Mouse (Mus musculus) thymus, postnatal 4 days (tissue): ENCODE measurements at regions not wholly inside any gene's neighbourhood (a gene's known extent, or its start where the extent isn't known, plus 50 kb on each side); places are given as distances from the start of the nearest gene placed in this dataset.

Experiments
- DNase-seq: peaks from one replicate; pipeline ENCODE4 v3.0.0; 2021

DNA sequence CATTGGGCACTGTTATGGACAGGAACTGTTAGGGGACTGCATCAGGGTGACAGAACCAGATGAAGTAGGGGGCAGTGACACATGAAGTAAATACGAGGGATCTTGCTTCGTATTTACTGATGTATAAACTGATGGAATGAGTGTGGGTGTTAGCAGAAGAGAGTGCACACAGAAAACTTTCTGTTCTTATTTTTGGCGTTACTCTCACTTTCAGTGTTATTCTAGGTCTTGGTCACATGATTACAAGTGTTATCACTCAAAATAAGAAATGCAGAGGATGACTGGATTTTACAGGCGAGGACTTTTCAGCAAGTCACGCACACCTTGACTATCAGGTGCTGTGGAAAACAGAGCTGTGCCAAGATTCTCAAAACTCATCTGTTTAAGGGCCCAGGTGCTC lies 185.6 kb upstream of the Arhgap24 start:
- DNase-seq, result no peak

- no peak for DNase-seq
These were observed 174.9 kb upstream of the Arhgap24 start for GRCm38 (mm10) chr5:102306309-102306708.

- no peak for DNase-seq
These were observed 174.5 kb upstream of the Arhgap24 start for GRCm38 (mm10) chr5:102306718-102307117.

DNA sequence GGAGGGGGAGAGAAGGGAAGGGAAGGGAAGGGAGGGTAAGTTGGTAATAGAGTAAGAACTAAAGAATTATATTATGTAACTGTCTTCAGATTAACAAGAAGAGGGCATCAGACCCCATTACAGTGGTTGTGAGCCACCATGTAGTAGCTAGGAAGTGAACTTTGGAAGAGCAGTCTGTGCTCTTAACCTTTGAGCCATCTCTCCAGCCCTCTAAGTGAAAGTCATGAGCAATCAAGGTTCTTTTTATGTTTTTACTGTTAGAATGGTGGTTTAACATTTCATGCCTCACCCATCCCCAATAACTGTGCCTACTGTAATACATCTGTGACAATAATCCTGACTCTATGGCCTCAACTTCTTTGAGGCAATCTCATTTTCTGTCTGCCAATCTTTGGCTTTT lies 169.6 kb upstream of the Arhgap24 start:
- DNase-seq, result no peak

DNA sequence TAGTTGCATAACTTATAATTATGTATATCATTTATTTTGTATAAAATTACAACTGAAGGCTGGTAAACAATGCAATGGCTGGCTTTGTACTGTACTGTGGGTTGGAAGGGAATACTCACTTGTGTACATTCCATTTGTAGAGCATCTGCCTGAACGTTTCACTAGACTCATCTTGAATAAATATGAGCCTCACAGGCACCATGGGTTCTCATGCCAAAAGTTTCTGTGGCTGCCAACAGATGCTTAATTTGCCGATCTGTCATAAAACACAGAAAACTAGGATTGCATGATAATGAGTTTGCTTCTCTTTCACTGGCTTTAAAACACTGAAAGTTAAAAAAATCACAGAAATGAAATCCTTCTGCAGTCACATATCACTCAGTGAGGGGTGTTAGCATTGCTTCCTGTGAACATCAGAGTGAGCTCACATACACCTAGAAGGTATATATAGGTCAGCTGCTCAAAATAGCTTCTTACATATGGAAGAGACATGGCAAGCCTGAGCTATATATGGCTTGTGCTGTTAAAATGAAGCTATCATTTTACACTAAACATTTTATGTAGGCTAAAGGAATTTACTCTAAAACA lies 152.9 kb upstream of the Arhgap24 start:
- no peak for DNase-seq

GRCm38 (mm10) chr5:102333894-102334293 lies 147.3 kb upstream of the Arhgap24 start:
- no peak for DNase-seq

- no peak for DNase-seq
These were observed 146.6 kb upstream of the Arhgap24 start for GRCm38 (mm10) chr5:102334442-102335197.

DNA sequence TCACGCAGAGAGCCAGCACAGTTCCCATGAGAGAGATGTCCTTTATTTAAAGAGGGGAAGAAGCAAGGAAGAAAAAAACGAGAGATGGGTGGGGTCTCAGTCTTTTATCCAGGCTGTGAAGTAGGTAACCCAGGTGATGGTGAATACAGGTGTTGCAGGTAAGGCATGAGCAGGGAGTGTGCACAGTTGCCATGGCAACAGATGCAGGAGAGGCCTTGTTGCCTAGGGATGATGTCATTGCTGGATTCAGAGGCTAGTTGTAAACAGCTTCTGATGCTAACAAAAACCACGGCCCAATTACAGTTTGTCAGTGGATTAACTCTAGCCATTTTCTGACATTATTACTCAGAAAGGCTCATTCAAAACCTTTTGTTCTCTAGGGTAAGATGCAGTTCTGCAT lies 114.7 kb upstream of the Arhgap24 start:
- no peak for DNase-seq

DNA sequence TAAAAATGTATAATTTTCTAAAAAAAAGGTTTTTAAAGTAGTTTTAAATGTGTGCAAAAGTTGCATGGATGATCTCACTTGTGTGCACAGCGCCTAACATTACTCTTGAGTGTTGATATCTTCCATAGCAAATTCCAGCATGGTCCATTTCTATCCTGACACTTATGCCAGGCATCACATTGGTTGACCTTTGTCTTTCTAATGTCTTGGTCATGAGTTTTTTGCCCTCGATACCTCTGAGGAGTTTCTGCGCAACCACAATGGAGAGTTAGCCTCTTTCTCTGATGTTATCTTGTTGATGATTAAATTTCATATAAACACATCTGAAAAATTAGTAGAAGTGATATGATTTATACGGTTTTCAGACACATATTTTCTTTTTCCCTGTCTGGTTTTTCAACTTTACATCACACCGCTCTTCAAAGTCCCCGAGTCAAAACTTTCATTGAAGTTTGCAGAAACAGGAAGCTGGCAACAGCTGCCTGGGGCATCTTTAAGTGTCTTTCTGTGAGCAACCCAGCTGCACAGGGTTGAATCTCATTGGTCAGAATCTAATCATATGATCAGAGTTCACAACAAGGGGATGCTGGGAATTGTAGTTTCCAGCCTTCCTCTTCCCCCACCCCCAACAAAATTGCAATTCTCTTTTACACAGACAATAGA lies 107.8 kb upstream of the Arhgap24 start:
- peak; percentile 39 for DNase-seq

GRCm38 (mm10) chr5:102373972-102374755 lies 107.0 kb upstream of the Arhgap24 start:
- peak; percentile 7 for DNase-seq

GRCm38 (mm10) chr5:102375339-102375738 lies 105.9 kb upstream of the Arhgap24 start:
- DNase-seq, result no peak

- no peak for DNase-seq
These were observed 87.2 kb upstream of the Arhgap24 start for GRCm38 (mm10) chr5:102393941-102394340.

DNA sequence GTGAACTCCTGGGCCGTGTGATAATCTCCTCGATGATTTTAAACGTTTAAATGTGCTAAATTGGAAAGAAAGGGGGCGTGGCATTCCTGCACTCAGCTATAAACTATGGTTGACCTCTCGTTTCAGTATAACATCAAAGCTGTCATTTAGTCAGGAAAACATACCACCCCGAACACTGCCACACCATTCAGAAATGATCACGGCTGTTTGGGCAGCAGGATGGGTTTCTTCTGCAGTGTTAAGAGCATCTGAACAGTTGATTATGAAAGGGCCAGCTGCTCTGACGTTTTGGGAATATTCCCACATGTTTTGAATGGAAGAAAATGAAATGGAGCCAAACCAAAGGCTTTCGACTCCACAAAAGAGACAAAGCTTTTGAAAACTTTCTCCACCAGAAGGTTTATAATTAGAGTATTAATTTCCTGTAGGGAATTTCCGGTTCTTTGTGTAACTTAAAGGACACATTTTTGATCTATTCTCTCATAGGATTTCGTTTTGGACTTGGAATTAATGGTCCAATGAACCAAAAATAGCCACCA lies 85.5 kb upstream of the Arhgap24 start:
- no peak for DNase-seq

DNA sequence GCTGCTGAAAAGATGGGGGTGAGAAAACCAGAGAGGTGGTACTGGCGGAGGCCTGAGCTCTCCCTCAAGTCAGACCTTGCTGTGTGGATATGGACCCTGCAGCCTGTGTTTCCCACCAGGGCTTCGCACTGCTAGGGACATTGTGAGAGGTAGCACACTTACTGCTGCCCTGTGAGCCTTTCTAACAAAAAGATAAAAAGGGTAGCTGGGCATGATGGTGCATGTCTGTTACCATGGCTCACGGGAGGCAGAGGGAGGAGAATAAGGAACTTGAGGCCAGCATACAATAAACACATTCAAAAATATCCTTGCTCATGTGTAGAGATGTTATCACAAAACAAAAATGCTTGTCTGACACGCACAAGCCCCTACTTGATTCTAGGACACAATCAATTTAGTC lies 82.2 kb upstream of the Arhgap24 start:
- no peak for DNase-seq

DNA sequence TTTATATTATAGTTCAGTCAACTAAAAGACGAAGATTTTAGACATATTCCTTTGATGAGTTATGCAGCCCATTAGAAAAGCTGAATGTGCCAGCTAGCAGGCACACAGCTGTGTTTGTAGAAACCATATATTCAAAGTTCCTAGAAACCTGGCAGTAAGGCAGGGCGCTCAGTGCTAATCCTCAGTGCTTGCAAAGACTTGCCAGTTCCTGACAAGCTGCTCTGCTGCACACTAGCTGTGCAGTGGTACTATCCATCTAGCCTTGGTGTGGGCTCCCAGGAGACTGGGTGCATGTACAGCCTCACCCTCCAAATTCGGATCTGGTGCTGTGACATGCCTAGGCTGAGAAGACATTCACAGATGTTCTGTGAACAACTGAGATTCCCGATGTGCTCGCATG lies 63.5 kb upstream of the Arhgap24 start:
- no peak for DNase-seq

- peak; percentile 39 for DNase-seq
These were observed 62.1 kb upstream of the Arhgap24 start for GRCm38 (mm10) chr5:102419089-102419488.

DNA sequence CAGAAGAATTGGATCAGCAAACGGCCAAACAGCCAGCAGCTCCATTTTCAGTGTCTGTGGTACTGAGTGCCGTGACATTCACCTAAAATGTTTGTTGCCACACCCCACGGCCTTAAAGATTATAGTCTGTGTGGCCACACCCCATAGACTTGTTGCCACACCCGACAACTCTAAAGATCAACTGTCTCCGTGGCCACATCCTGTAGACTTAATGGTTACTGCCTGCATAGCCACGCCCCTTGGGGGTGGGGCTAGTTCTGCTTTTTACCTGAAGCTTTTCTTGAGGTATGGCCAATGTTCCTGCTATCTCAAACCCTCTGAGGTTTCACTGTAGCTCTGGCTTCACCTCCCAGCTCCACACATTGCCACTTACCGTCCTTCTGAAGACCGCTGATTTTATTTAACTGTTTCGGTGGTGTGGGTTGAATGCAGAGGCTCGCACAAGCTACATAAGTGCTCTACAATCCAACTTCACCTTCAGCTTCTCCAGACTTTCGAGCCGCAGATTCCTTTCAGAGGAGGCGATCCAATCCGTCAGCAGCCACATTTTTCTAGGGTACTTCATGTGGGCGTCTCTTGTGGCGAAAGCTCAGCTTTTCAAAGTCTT lies 56.5 kb upstream of the Arhgap24 start:
- DNase-seq, result peak; percentile 17

- DNase-seq, result no peak
These were observed 52.9 kb upstream of the Arhgap24 start for GRCm38 (mm10) chr5:102428310-102428709.
